Mouse (Mus musculus): ENCODE data around the gene Esp8. TPM values are rescaled to one million over a fixed set of nuclear protein-coding genes. Genes with fewer than 3 reads are reported as not detected.
"Not testable (repeated sequence)": the region's sequence is repeated elsewhere in the genome, so short reads cannot be mapped to it uniquely, and the experiment has no call there.

Gene Esp8
- not detected in 2 replicates for polyA plus RNA-seq (2015; fragmentation: Nextera tagmentation; extraction: Ambion mirVana)

DNA sequence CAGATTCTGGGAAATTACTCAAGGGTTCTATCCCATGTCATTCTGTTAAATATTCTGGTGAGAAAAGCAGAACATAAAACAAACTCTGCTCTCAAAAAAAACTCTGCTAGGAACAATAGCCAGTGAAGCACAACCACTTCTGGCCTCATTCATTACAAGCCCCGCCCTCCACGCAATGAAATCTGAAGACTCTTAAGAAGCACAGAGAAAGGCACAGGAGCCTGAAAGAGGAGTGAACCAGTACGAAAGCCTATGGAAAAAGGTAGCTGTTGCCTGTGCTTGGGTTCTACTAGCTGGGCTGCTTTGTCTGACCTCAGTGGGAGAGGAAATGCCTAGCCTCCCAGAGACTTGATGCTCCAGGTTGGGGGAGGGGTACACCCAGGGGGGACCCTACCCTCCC is at the start of gene Esp8:
Gene Esp8 (plus strand): TSS at position 205 of the 400 bp plus-strand sequence.
- Histone ChIP-seq H3K4me1 (replicated peaks) (no peaks in the 10 kb centered on the region), H3K27ac (no peak within 1 kb of the TSS), H3K4me3 (replicated peaks) (no peak within 1 kb of the TSS), H3K4me2 (no peak within 1 kb of the TSS), H3K27me3 (no peaks in the 10 kb centered on the region), H3K9me3 (replicated peaks) (no peaks in the 10 kb centered on the region), H3K36me3 (no peaks in the 10 kb centered on the region), H3K9ac (no peak within 1 kb of the TSS)
- ATAC-seq (ENCODE audit: low read depth) = no peak
- 50% methylated on average over 3 of the region's 3 CpGs for WGBS (ENCODE audit: insufficient replicate concordance)
- no peak for DNase-seq

DNA sequence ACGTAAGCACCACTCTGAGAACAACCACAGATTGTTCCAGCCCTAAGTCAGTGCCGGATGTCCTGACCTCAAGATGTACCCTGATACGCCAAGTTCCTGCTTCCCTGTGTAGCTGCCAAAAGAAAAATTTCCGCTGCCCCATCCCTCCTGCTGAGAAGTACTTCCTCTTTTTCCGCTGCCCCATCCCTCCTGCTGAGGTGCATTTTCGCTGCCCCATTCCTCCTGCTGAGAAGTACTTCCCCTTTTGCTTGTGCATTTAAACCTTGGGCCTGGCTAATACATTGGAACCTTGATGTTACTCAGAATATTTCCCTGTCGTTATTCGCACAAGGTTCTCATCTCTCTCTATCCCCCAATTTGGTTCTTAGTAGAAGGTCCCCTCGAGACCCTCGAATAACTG is 36.3 kb upstream of the Esp8 start:
- WGBS (ENCODE audit: insufficient replicate concordance) = 61% methylated on average over 10 of the region's 10 CpGs
- H3K27ac ChIP-seq; H3K9ac ChIP-seq; H3K4me3 ChIP-seq (replicated peaks); H3K4me2 ChIP-seq; H3K4me1 ChIP-seq (replicated peaks); DNase-seq; ATAC-seq (ENCODE audit: low read depth); H3K27me3 ChIP-seq; H3K36me3 ChIP-seq; H3K9me3 ChIP-seq (replicated peaks): not testable (repeated sequence)

DNA sequence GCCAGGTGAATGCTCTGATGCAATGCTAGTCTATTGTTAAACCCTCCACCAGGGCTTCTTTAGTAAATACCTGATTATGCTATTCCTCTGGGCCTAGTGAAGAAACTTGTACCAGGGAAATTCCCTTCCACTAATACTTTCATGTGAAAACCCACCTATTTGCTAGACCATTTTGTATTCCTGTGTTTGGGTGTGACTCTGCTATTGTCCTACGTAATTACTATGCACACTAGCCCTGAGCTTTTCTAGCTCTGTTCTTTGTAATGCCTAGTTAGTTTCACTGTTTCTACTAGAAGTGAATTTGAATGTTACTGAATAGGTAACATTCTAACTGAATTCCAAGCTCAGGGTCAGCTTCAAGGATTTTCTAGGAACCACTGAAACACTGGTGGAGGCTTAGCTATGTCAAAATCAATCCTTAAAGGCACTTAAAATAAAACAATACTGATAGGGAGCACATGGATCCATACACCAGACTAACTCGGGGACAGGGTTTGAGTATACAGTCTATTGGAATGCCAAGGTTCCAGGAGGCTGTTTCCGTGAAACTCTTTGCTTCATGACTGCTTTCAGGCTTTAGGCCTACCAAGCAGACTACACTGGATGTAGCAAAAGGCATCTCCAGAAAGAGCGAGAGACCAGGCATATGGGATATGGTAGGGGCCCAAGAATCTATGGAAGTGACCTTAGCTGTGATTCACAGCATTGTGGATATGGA is 24.2 kb upstream of the Esp8 start:
- not testable (repeated sequence) for H3K9me3 ChIP-seq (replicated peaks); H3K27me3 ChIP-seq
- 66% methylated on average over 4 of the region's 4 CpGs for WGBS (ENCODE audit: insufficient replicate concordance)

DNA sequence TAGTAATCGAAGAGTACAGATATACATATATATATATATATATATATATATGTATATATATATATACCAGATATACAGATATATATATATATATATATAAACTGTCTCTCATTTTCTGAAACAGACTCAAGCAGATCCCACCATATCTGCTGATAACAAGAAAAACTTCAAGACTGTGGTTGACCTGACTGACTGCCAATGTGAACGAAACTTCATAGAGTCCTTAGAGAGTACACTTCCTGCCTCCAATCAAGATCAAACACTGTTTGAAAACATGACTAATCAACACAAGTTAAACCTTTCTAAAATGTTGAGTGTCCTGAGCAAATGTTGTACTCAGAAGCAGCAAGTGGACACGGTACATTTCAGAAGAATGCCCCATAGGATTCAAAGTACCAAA is 10.0 kb downstream of the Esp8 start:
- DNase-seq = no peak
- no peak overlapping the region for H3K9ac ChIP-seq
- no peaks in the 10 kb centered on the region for H3K9me3 ChIP-seq (replicated peaks)
- no peaks in the 10 kb centered on the region for H3K36me3 ChIP-seq
- no peaks in the 10 kb centered on the region for H3K4me1 ChIP-seq (replicated peaks)
- no peak overlapping the region for H3K4me3 ChIP-seq (replicated peaks)
- no peaks in the 10 kb centered on the region for H3K27me3 ChIP-seq
- H3K27ac ChIP-seq = no peak overlapping the region
- 50% methylated on average over 3 of the region's 3 CpGs for WGBS (ENCODE audit: insufficient replicate concordance)
- H3K4me2 ChIP-seq = no peak overlapping the region
- ATAC-seq (ENCODE audit: low read depth) = no peak

More for the DNA sequence above, 24.2 kb upstream of the Esp8 start:
- not testable (repeated sequence) for H3K4me3 ChIP-seq (replicated peaks); DNase-seq; H3K9ac ChIP-seq; ATAC-seq (ENCODE audit: low read depth); H3K4me1 ChIP-seq (replicated peaks); H3K36me3 ChIP-seq; H3K4me2 ChIP-seq; H3K27ac ChIP-seq

- DNase-seq (no peak), ATAC-seq (ENCODE audit: low read depth) (no peak)
- H3K27ac ChIP-seq = no peak overlapping the region
- H3K9me3 ChIP-seq (replicated peaks) = no peaks in the 10 kb centered on the region
- 60% methylated on average over 1 of the region's 1 CpGs for WGBS (ENCODE audit: insufficient replicate concordance)
- no peak overlapping the region for H3K4me3 ChIP-seq (replicated peaks)
- H3K9ac ChIP-seq = no peak overlapping the region
- no peaks in the 10 kb centered on the region for H3K36me3 ChIP-seq
- no peak overlapping the region for H3K4me2 ChIP-seq
- H3K27me3 ChIP-seq = no peaks in the 10 kb centered on the region
- no peaks in the 10 kb centered on the region for H3K4me1 ChIP-seq (replicated peaks)
Measured at GRCm38 (mm10) chr17:40531147-40531546, 11.3 kb downstream of the Esp8 start.

GRCm38 (mm10) chr17:40547005-40547404 is 27.2 kb downstream of the Esp8 start:
- not testable (repeated sequence) for H3K4me1 ChIP-seq (replicated peaks); H3K27ac ChIP-seq; ATAC-seq (ENCODE audit: low read depth); H3K36me3 ChIP-seq; H3K9me3 ChIP-seq (replicated peaks); H3K9ac ChIP-seq; DNase-seq; H3K27me3 ChIP-seq; H3K4me2 ChIP-seq; H3K4me3 ChIP-seq (replicated peaks)
- 55% methylated on average over 5 of the region's 5 CpGs for WGBS (ENCODE audit: insufficient replicate concordance)

GRCm38 (mm10) chr17:40553470-40553869 is 33.6 kb downstream of the Esp8 start:
- H3K27ac ChIP-seq = no peak overlapping the region
- no peak for ATAC-seq (ENCODE audit: low read depth)
- no peak for DNase-seq
- no peaks in the 10 kb centered on the region for H3K9me3 ChIP-seq (replicated peaks)
- H3K4me1 ChIP-seq (replicated peaks) = no peaks in the 10 kb centered on the region
- H3K9ac ChIP-seq = no peak overlapping the region
- no peaks in the 10 kb centered on the region for H3K36me3 ChIP-seq
- no peaks in the 10 kb centered on the region for H3K27me3 ChIP-seq
- H3K4me2 ChIP-seq = no peak overlapping the region
- no peak overlapping the region for H3K4me3 ChIP-seq (replicated peaks)
- 67% methylated on average over 1 of the region's 1 CpGs for WGBS (ENCODE audit: insufficient replicate concordance)

DNA sequence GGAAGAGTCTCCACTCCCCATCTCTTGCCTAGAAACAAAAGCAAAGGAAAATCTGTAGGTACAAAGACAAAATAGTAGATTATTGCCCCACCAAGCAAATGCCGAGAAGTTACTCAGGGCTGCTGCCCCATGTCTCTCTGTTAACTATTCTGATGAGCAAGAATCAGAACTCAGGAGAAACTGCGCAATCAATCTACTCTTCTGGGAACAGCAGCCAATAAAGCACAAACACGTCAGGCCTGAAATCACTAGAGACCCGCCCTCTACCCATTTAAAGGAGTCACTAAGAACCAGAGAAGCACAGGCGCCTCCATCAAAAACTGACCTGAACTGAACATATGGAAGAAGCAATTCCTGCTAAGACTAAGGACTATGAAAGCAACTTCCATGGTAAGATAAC is 41.4 kb downstream of the Esp8 start, which contains the start of gene Esp6:
Gene Esp6 (plus strand): TSS at position 301 of the 400 bp plus-strand sequence.
- 65% methylated on average over 5 of the region's 5 CpGs for WGBS (ENCODE audit: insufficient replicate concordance)
- H3K27ac ChIP-seq = no peak within 1 kb of the TSS

More for the DNA sequence above, 41.4 kb downstream of the Esp8 start, which contains the start of gene Esp6:
- no peaks in the 10 kb centered on the region for H3K4me1 ChIP-seq (replicated peaks)
- no peak within 1 kb of the TSS for H3K4me2 ChIP-seq
- no peak within 1 kb of the TSS for H3K4me3 ChIP-seq (replicated peaks)
- H3K36me3 ChIP-seq = no peaks in the 10 kb centered on the region
- no peaks in the 10 kb centered on the region for H3K9me3 ChIP-seq (replicated peaks)
- DNase-seq (no peak), ATAC-seq (ENCODE audit: low read depth) (no peak)
- no peaks in the 10 kb centered on the region for H3K27me3 ChIP-seq
- H3K9ac ChIP-seq = no peak within 1 kb of the TSS

Other genes with a start within 250 kb of the Esp8 start
- gene Crisp1, start 200.8 kb upstream of the Esp8 start, polyA plus RNA-seq (2015; fragmentation: Nextera tagmentation; extraction: Ambion mirVana) = not detected in 2 replicates
- not detected in 2 replicates for gene Esp6, start 41.5 kb downstream of the Esp8 start, polyA plus RNA-seq (2015; fragmentation: Nextera tagmentation; extraction: Ambion mirVana)
- gene Esp4, start 78.6 kb downstream of the Esp8 start, polyA plus RNA-seq (2015; fragmentation: Nextera tagmentation; extraction: Ambion mirVana) = not detected in 2 replicates
- gene Esp3, start 112.1 kb downstream of the Esp8 start, polyA plus RNA-seq (2015; fragmentation: Nextera tagmentation; extraction: Ambion mirVana) = not detected in 2 replicates
- gene Esp1, start 207.1 kb downstream of the Esp8 start, polyA plus RNA-seq (2015; fragmentation: Nextera tagmentation; extraction: Ambion mirVana) = not detected in 2 replicates